Mouse (Mus musculus): ENCODE measurements at regions not wholly inside any gene's neighbourhood (a gene's known extent, or its start where the extent isn't known, plus 50 kb on each side); places are given as distances from the start of the nearest gene placed in this dataset.

DNA sequence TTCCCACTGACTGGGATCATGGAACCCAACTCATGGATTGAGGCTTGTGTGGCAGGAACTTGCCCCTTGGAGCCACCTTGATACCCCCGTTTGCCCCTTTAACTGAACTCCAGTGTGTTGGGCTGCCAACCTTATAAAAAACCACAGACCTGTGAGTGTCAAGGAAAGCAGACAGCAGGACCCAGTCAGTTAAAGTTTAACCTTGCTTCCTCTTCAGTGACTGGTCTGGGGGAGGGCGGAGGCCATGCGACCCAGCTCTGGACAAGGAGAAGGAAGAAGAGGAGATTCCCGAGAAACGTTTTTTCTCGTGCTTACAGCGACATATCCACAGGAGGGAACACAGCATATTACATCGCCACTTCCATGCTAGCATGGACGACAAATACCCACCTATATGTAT is 281.9 kb upstream of the Zfp64 start:
- DNase-seq (ENCODE audit: low read depth) = no peak

DNA sequence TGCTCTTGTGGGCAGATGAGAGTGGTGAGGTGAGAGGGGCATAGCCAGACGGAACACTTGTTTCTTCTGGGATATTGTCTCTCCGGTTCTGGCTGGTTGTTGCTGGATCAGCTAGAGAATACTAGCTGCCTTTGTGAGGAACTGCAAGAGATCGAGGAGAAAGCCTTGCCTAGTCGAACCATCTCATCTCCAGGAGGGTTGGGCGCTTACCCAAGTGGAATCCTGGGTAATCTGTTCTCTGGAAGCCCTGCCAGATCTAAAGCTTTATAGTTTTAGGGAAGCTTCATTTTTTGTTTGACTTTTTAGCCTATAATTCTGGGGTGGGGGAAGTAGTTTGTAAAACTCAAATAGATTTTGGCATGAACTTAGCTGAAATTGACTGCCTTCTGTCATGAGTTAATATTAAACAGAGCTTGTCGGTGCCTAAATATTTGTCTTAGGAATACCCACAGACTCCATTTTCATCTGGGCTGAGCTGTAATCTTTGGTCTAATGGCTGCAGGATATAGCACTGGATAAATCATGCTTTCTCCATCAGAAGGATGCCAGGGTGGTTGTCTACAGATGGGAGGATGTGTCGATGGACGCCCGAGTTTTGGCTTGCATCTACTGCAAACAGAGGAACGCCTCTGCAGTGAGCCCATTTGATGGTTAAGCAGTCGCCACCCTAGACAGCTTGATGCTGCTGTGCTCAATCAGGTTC is 279.1 kb upstream of the Zfp64 start:
- no peak for DNase-seq (ENCODE audit: low read depth)

DNA sequence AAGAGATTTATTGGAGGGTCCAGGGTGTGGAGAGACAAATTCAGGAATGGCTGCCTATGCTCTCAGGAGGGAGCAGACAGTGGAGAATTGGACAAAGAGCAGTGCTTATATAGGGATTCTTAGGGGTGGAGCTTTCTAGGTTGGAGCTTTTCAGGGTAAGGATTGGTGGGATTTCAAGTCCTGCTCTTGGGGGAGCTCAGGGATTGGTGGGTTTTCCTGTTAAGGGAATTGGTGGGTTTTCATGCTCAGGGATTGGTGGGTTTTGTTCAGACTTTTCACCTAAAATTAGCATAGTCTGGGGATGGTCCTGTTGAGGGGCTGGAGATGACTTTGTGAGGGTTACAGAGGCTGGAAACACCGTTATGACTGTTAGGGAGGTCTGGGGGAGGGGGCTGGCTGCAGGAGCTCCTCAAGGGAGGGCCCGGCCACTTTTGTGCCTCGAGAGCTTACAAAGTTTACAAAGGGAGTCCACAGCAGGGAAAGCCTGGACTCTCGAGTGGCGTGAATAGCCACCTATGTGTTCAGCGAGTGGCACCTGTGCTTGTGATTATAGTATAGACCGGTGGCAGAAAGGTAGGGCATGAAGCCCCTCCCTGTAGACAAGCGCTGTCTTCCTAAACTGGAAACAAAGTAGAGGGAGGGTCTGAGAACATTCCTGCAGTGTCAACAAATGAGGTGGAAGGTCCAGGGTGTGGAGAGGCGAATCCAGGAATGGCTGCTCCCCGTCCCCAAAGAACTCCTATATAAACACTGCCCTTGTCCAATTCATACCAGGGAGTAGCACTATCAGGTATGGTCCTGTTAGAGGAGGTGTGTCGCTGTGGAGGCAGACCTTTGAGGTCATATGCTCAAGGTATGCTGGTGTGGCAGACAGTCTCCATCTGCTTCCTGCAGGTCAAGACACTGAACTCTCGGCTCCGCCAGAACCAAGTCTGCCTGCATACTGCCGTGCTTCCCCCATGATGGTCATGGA is 278.1 kb upstream of the Zfp64 start:
- no peak for DNase-seq (ENCODE audit: low read depth)

DNA sequence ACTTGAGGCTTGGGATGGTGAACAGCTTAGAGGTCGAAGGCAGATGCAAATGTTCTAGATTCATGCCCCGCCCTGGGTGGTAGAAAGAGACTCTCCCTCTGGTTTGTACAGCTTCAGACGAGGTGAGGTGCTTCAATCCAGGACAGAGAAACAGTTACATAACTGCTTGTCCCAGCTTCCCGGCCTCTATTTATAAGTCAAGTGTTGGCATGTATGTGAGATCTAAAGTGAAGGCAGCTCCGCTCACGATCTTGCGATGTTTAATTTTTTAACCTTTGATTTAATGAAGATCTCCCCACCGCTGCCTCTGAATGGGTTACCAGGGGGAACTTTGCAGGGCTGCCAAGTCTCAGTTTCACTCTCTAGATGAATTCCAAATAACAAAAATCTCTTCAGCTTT is 266.9 kb upstream of the Zfp64 start:
- DNase-seq (ENCODE audit: low read depth) = no peak

GRCm38 (mm10) chr2:169221141-169221540 is 265.8 kb upstream of the Zfp64 start:
- DNase-seq (ENCODE audit: low read depth) = no peak

- no peak for DNase-seq (ENCODE audit: low read depth)
These were observed 260.2 kb upstream of the Zfp64 start for GRCm38 (mm10) chr2:169215546-169216043.

DNA sequence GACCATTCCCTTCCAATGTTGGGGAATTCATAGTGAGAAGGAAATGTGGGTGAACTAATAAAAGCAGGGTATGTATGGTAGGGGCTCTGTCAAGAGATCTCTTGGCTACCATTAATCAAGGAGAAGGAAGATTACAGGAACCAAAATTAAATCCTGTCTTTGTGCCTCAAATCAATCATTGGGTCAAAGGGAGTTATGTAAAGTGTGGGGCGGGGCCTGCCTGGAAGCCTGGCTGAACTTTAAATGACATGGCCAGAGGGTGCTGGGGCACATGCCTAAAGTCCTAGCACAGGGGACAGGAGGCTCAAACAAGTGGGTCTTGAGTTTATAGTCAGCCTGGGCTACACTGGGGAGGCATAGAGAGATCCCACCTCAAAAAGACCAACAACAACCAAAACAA is 259.0 kb upstream of the Zfp64 start:
- no peak for DNase-seq (ENCODE audit: low read depth)

DNA sequence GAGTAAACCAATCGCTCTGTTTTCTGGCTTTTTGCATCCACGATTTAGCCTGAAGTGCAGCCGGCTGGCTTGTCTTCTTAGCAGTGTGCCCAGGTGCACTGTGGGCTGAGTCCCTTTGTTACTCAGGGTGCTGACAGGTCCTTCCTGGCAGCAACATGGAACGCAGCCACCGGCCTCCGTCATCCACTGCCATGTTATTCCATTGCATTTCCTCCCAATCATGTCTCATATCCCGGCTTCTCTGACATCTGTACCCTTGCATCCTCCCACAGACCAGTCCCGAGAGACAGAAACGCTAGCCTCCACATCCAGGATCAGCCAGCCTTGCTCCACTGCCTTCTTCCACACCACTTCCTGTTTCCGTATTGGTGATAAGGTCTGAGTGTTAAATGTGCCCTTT is 257.9 kb upstream of the Zfp64 start:
- DNase-seq (ENCODE audit: low read depth) = no peak

DNA sequence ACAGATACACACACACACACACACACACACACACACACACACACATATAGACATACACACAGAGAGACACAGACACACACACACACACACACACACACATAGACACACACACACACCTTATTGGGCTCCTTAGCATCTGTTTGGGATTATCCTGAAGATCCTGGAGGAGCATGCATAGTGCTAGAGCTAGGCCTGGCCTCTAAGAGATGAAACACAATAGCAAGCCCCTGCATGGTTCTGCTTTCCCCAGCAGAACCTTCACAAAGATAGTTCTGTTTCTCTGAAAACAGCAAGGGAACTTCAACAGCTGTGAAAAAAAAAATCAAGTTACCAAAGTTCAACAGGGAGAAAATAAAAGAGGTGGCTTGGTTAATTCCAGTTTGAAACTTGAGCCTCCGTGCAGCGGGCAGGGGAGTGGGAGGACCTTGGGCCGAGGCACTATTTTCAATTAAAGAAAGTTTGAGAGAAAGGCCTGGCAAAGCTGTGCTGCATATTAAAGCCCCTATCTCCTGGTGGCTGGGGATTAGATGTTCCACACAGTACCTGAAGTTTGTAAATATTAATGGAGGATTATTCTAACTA is 257.4 kb upstream of the Zfp64 start:
- no peak for DNase-seq (ENCODE audit: low read depth)

- no peak for DNase-seq (ENCODE audit: low read depth)
These were observed 248.9 kb upstream of the Zfp64 start for GRCm38 (mm10) chr2:169204254-169204752.

GRCm38 (mm10) chr2:169191974-169192373 is 236.6 kb upstream of the Zfp64 start:
- DNase-seq (ENCODE audit: low read depth) = no peak

GRCm38 (mm10) chr2:169191465-169191864 is 236.1 kb upstream of the Zfp64 start:
- DNase-seq (ENCODE audit: low read depth) = no peak

DNA sequence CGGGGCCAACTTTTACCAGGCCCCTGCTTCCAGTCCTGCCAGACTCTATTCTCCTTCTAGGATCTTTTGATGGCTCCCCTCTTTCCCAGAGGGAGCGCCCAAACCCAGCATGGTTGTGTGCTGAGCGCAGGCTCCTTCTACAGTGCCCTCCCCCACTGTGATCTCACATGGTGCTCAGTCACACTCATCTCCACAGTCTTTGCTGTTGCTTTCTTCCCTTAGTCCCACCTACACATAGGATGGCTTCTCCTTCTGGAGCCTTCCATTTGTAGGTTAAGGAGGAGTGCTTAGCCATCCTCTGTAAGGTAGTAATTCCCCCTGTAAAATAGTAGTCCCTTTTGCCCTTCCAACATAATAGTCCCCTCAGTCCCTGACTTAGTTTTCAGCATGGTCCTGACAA is 222.2 kb upstream of the Zfp64 start:
- DNase-seq (ENCODE audit: low read depth) = no peak

- DNase-seq (ENCODE audit: low read depth) = no peak
These were observed 213.4 kb upstream of the Zfp64 start for GRCm38 (mm10) chr2:169168795-169169194.

GRCm38 (mm10) chr2:169168376-169168775 is 213.0 kb upstream of the Zfp64 start:
- DNase-seq (ENCODE audit: low read depth) = no peak

GRCm38 (mm10) chr2:169161651-169162050 is 206.3 kb upstream of the Zfp64 start:
- no peak for DNase-seq (ENCODE audit: low read depth)

GRCm38 (mm10) chr2:169158760-169159159 is 203.4 kb upstream of the Zfp64 start:
- DNase-seq (ENCODE audit: low read depth) = no peak

DNA sequence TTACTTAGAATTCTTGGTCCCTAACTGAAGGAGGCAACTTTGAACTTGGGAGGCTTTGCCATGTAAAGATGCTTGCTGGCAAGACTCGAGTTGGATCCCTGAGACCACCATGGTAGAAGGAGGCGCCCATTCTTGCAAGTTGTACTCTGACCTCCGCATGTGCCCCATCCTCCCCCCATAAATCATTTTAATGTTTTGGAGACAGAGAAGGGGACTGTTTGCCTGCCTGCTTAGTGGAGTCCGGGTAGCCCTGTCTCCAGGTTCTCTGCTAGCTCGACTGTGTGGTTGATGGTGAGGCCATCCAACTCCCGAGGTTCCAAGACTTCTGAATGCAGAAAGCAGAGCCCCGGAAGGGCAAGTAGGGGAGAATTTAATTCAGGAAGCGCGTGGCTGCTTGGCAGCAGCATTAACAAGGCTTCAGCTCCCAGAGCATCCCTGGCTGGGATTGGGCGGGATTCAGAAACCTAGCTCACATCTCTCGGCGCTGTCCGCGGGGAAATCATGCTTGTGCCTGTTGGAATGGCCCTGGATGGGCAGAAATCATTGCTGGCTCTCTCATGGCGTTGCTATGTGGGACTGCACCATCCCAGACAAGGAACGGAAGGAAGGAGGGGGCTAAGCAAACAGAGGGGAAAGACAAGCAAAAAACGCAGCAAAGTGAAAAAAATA is 202.8 kb upstream of the Zfp64 start:
- no peak for DNase-seq (ENCODE audit: low read depth)

GRCm38 (mm10) chr2:169156908-169157307 is 201.5 kb upstream of the Zfp64 start:
- DNase-seq (ENCODE audit: low read depth) = no peak

DNA sequence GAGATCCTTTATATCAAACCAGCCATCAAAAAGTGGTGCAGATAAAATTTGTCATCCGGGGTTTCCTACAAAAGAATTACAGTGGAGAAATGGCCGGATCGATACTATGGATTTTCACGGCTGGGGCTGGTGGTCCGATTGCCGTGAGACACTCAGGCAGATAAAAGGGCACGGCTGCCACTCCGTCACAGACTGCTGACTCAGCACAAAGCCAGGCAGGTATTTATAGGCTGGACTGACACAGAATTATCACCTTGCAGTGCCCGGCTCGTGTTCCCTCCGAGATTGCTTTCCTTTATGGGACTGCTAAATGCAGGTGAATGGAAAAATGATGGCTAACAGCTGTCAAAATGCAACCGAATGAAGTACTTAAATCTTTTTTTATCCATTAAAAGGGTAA is 199.5 kb upstream of the Zfp64 start:
- no peak for DNase-seq (ENCODE audit: low read depth)

DNA sequence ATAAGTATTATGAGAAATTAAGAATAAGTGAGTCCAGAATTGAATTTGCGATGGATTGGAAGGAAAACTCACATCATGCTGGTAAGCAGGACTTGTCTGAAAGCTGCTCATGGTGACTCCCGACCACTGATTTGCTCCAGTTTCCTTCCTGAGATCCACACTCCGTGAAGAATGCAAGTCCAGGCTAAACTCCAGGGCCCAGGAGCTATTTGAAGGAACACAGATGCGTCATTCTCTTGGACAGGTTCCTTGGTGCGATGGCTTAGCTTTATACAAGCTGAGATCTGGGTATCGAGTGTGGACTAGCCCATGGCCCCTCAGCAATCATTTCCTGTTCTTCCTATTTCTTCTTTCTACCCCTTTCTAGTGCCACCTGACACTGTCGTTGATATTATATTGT is 192.3 kb upstream of the Zfp64 start:
- no peak for DNase-seq (ENCODE audit: low read depth)

DNA sequence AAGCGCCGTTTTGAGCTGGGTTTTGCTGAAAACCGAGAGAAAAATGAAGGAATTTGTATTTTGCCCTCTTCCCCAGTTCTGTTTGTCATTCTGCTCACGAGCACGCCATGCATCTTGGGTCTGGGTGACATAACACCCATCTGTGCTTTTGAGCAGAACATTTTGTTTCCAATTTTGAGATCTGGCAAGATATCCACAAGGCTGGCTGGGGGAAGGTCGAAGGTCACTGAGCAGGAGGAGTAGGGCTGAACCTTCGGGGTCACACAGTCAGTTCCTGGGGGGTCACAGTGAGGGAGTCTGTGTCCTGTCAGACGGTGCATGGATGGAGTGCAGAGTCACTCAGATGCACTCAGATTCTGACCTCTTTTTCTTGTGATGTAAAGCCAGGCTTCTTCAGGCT is 186.8 kb upstream of the Zfp64 start:
- no peak for DNase-seq (ENCODE audit: low read depth)
